8 mouse cellular contexts compared by ENCODE assay signal in the genomic region with DNA sequence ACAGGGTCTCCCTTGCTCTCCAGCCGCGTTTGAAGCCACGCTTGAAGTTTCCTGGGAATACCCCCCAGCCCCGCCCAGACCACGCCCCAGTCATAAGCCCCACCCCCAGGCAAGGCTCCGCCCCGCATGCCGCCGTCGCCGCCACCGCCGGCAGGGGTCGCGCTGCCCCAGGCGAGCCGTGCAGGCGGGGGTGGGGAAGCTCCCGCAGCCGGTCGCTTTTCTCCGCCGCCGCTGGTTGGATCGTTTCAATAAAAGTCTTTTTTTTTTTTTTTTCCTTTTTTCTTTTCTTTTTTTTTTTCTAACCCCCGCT. TPM values are rescaled to one million over a fixed set of nuclear protein-coding genes. Genes with fewer than 3 reads are reported as not detected.
DNase-seq lines count a peak whose midpoint lies in the region; ATAC-seq and TF ChIP-seq lines count a peak whose summit lies in the region.

No protein-coding gene starts in this region.

- peak overlapping the region; percentile 78 for H3K4me3 ChIP-seq in cerebellum, adult 2 months (replicated peaks; ENCODE audit: insufficient read depth, low read depth, low read length)
- H3K4me3 ChIP-seq in forebrain, embryonic 16.5 days (replicated peaks; ENCODE audit: low read length), result peak overlapping the region; percentile 90

- peak; percentile 50; the same call in 1 of the 2 replicates for TF ChIP-seq POLR2A in cerebellum, adult 2 months (IDR thresholded peaks at IDR 0.05; ENCODE audit: borderline replicate concordance, insufficient read depth, low read length)

- peak overlapping the region; percentile 80 for H3K27ac ChIP-seq in cerebellum, adult 2 months (ENCODE audit: insufficient read depth, low read length)
- H3K27ac ChIP-seq in forebrain, embryonic 16.5 days (ENCODE audit: low read length), result peak overlapping the region; percentile 100

- peak; percentile 91 for ATAC-seq in forebrain, embryonic 16.5 days

- peak; percentile 94 for DNase-seq in MN1 (ENCODE audit: low spot score)
- peak; percentile 82 to 88 for DNase-seq in cerebellum, adult 2 months
- peak; percentile 91 to 93 for DNase-seq in heart, postnatal 36 days
- peak; percentile 83 to 89 for DNase-seq in layer of hippocampus, postnatal 25 days (ENCODE audit: extremely low spot score in 1 of 2, low spot score in 1 of 2)
- DNase-seq in lung, postnatal 25 days (ENCODE audit: low spot score), result peak; percentile 74
- DNase-seq in retina, postnatal 1 day, result peak; percentile 93
- peak; percentile 85 for DNase-seq in thymus, postnatal 36 days

- H3K9me3 ChIP-seq in forebrain, embryonic 16.5 days (ENCODE audit: control insufficient read depth, low read length), result no peaks in the 10 kb centered on the region

- peak; percentile 68; the same call in 1 of the 2 replicates for TF ChIP-seq CTCF in cerebellum, adult 2 months (IDR thresholded peaks at IDR 0.05; ENCODE audit: borderline replicate concordance, insufficient read depth, low read depth, low read length)

- H3K36me3 ChIP-seq in forebrain, embryonic 16.5 days (ENCODE audit: control insufficient read depth, insufficient read depth), result no peaks in the 10 kb centered on the region

- peak overlapping the region; percentile 98 for H3K9ac ChIP-seq in forebrain, embryonic 16.5 days (replicated peaks; ENCODE audit: low read depth, low read length)

- 3% methylated on average over 25 of the region's 26 CpGs for WGBS in cerebellum, adult 2 months
- under 1% methylated on average over 22 of the region's 26 CpGs for WGBS in forebrain, embryonic 16.5 days

- H3K4me1 ChIP-seq in cerebellum, adult 2 months (ENCODE audit: control insufficient read depth, insufficient read depth, low read length), result peaks cover 6% of the 10 kb centered on the region; the same call in 1 of the 2 replicates
- peaks cover 22% of the 10 kb centered on the region for H3K4me1 ChIP-seq in forebrain, embryonic 16.5 days (replicated peaks; ENCODE audit: control insufficient read depth, insufficient read depth, low read length)

- no peaks in the 10 kb centered on the region for H3K27me3 ChIP-seq in cerebellum, adult 2 months (ENCODE audit: control insufficient read depth, insufficient read depth, low read length)
- H3K27me3 ChIP-seq in forebrain, embryonic 16.5 days (replicated peaks; ENCODE audit: control insufficient read depth, insufficient read depth, low read length), result no peaks in the 10 kb centered on the region

- intact Hi-C loops in heart, postnatal 36 days (cut with DNase I), result loop anchor here (2.0 to 5.0 kb wide), 5 partner anchors 67 to 310 kb away; no protein-coding TSS in a partner anchor

- peak overlapping the region; percentile 78 for H3K4me2 ChIP-seq in forebrain, embryonic 16.5 days (ENCODE audit: low read length)

RNA-seq across cellular contexts. Expression of a gene that starts 0.2 kb away (rescaled TPM):
- 63.1 and 79.1 TPM in 2 replicates for polyA plus RNA-seq in cerebellum, adult 2 months (2012; rRNA removed)
- polyA plus RNA-seq in forebrain, embryonic 16.5 days (2015; fragmentation: Nextera tagmentation; extraction: Ambion mirVana), result 49.9 and 53.6 TPM in 2 replicates
- total RNA-seq in heart, postnatal 36 days (2021), result 10 to 100 TPM; 14.3 to 16.8 TPM
- 100 to 1,000 TPM; 176 to 210 TPM for total RNA-seq in layer of hippocampus, postnatal 25 days (2021)

Comparison
In these comparisons a context has a peak if more than half of its experiments do, and no peak if none do; other contexts are left out.
1. Peak in every context shown above with its lines: DNase-seq, ATAC-seq, H3K4me3 ChIP-seq and H3K27ac ChIP-seq.
2. RNA of a gene that starts 0.2 kb away (total RNA-seq): 176 to 210 TPM in layer of hippocampus, postnatal 25 days; 14.3 to 16.8 TPM in heart, postnatal 36 days; every median in the first group is over 4 times any median in the second.